Mouse (Mus musculus) adrenal gland, adult 10 weeks (tissue): ENCODE measurements around the gene Lrrc45. TPM values are rescaled to one million over a fixed set of nuclear protein-coding genes. Genes with fewer than 3 reads are reported as not detected.

Source experiments
- polyA plus RNA-seq: library from polyadenylated mRNA; stranded (reverse); fragments of 350-450 nt; fragmentation: Illumina TruSeq; extraction: RNeasy Lipid Tissue Mini Kit (QIAGEN cat#74804); gene quantifications from one replicate; pipeline ENCODE4 v1.2.3, GENCODE M21; 2014; ENCODE audit warnings: low read depth, low replicate concordance

Gene Lrrc45
- polyA plus RNA-seq, result 0.47 TPM

DNA sequence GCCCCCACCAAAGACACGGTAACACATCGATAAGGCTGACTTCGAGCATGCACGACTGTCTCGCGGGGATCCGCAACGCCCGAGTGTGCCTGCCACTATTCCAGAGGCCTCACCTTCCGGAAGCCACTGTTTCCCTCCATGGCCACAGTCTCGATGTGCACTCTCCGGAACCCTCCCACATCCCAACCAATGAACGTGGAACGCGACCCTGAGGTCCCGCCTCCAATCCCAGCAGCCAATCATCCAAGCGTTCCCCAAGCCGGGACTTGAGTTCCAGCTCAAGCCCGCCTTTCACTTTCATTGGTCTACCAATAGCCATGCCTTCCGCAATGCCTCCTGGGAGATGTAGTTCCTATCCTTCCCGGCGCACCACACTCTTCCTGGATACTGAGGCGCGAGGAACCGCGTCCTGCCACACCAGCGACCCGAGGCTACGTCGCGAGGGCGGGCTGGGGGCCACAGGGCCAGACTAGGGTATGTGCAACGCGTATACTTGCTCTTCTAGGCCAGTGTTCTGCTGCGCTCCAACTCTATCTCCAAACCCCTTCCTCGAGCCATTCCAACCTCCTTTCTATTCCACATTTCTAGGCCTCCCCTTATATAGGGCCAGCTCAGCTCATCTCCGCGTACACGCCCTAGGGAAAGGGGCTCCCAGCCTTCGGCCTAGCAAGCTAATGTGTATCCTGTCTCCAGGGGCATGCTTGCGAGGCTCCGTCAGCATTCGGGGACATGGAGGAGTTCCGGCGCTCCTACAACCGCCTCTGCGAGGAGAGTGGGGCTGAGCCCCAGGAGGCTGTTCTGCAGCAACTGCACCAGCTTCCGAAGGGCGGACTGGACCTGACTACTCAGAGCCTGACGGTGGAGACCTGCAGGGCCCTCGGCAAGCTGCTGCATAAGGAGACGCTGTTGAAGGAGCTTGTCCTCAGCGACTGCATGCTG, at the start of gene Lrrc45, which contains the start of gene Cenpx:
TSS of gene Lrrc45 (plus strand) at position 346 of the 939 bp plus-strand sequence.
TSS of gene Cenpx (minus strand) at position 159 of the 939 bp plus-strand sequence.

DNA sequence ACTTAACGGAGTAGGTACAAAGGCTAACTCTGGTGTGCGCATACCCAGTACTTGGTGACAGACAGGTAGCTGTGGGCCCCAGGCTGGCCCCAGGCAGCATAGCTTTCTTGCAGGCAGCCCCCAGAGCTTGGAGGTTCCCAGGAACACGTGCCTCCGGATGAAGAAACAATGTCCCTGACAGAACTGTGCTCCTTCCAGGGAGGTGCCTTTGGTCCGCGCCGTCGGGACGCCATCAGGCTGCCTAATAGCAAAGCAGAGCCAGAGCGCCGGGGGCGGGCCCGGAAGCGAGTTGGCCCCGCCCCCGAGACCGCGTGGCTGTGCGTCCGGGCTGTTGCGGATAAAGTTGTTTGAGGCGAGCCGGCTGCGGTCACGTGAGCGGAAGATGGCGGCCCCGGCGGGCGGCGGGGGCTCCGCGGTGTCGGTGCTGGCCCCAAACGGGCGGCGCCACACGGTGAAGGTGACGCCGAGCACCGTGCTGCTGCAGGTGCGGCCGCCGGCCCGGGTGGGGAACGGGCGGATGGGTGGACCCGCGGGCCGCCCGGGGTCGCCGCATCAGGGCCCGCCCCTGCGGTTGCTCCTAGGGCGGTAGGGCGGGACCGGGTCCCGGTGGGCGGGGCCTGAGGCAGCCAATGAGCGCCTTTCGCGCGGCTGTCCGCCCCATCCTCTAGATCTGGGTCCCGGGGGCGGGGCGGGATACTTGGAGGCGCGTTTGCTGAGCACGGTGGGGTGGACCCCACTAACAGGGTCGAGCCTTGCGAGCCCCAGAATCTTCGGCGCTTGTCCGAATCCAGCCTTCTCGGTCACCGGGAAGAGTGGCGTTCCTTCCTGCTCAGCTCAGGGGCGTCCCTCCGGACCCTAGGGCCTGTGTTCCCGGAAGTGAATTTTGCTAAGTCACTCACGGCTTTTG, 40.8 kb upstream of the Lrrc45 start, which contains the start of gene Aspscr1:
TSS of gene Aspscr1 (plus strand) at position 287 of the 907 bp plus-strand sequence.

DNA sequence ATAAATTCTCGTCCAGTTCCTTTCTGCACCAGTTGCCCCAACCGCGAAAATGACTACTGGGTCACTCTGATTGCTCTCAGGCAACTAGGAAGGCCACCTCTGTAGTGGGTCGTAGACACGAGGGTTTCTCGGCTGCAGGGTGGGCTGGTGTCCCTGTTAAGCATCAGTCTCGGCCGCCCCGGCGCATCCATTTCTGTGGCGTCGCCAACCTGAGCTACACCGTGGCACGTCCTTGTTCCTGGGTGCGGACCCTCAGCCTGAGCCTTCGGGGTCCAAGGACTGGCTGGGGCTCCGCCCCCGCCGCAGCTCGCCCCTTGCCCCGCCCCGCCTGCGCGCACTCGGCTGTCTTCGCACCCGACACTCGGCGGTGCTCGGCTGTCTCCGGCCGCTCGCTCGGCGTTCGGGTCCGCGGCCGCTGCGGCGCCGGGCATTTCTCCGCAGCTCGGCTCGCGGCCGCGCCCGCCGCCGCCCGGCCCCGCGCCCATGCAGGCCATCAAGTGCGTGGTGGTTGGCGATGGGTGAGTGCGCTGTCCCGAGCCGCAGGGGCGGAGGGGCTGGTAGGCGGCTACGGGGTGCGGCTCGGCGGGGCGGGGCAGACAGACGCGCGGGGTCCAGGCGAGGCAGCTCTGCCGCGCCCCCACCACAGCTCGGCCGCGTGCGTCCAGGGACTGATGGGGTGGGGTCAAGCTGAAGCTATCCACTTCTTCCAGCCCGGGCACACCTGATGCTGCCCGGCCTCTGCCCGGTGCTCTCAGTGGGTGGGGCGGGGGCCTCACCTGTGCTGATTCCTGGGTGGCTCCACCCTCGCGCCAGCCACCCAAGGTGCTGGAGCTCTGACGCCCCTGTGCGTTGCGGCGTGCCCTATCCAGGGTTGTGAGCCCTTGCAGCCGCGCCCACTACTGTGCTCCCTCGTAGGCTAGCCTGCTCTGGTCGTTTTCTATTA, 7.7 kb downstream of the Lrrc45 start, which contains the start of gene Rac3:
TSS of gene Rac3 (plus strand) at position 347 of the 943 bp plus-strand sequence.

DNA sequence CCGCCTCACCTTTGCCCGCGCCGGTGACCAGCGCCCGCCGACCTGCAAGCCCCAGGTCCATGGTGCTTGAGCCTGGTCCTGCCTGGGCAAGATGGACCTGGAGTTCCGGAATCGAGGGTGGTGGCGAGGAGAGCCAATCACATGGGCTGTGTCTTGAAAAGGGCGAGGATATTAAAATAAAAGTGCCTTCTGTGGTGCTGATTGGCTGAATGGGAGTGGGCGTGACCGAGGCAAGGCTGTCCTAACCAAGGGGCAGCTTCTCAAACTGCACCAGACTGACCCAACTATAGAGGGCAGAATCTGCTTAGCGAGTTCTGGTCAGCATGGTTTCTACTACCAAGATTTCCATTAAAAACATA, 13.4 kb downstream of the Lrrc45 start, which contains the start of gene Dcxr:
TSS of gene Dcxr (minus strand) at position 113 of the 359 bp plus-strand sequence.

DNA sequence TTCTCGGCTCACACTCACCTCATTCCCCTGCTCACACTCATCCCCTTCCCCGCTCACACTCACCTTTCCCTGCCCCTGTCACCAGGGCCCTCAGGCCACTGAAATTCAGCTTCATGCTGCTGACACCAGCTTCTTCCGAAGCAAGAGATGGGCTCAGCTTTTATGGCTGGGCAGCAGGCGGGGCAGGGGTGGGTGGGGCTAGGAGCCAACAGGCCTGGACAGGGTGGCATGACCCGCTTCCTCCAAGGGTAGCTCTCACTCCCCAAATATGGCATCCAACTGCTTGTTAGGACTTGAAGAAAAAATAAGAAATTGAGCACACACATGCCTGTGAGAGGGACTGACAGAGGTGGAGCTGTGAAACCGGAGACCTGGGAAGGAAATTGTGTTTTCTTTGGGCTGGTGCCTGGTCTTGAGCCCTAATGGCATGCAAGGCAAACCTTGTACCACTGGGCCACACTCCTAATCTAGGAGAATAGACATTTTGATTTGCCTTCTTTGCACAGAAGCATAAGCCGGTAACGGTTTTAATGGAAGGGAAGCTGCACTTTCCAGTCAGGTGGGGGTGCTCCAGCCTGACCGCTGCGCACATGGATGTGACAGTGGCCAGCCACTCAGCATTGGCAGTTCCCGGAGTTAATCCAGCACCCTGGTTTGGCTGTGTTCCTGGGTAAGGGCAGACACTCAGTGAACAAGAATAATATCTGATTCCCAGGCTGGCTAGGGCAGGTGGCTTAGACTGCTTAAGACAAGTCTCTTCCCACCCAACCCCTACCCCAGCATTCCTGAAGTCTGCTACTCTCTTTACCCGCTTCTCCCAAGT, 18.3 kb downstream of the Lrrc45 start, which contains the start of gene Cbr2:
TSS of gene Cbr2 (minus strand) at position 257 of the 823 bp plus-strand sequence.

DNA sequence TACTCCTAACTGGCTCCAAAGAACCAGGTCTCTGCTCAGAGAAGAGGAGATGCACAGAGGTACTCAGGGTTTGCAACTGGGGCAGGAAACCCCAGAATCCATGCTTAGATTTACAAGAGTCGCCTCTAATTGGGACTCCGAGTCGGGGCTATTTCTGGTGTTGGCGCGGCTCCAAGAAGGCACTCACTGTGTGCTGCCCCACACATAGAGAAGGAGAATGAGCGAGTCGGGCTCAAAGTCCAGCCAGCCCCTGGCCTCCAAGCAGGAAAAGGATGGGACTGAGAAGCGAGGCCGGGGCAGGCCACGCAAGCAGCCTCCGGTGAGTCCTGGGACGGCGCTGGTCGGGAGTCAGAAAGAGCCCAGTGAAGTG, 48.9 kb downstream of the Lrrc45 start, which contains the start of gene Hmga1b:
TSS of gene Hmga1b (plus strand) at position 123 of the 370 bp plus-strand sequence.

Other genes with a start within 250 kb of the Lrrc45 start
- 16.2 TPM for gene Arl16, start 246.3 kb upstream of the Lrrc45 start, polyA plus RNA-seq
- gene Mrpl12, start 229.3 kb upstream of the Lrrc45 start, polyA plus RNA-seq, result 2.4 TPM
- 2.2 TPM for gene Slc25a10, start 222.1 kb upstream of the Lrrc45 start, polyA plus RNA-seq
- not detected for gene Gcgr, start 183.2 kb upstream of the Lrrc45 start, polyA plus RNA-seq
- gene Mcrip1, start 164.2 kb upstream of the Lrrc45 start, polyA plus RNA-seq, result 1.0 TPM
- gene Ppp1r27, start 162.8 kb upstream of the Lrrc45 start, polyA plus RNA-seq, result not detected
- gene P4hb, start 140.7 kb upstream of the Lrrc45 start, polyA plus RNA-seq, result 183 TPM
- 32.9 TPM for gene Arhgdia, start 132.3 kb upstream of the Lrrc45 start, polyA plus RNA-seq
- 20.8 TPM for gene Alyref, start 115.6 kb upstream of the Lrrc45 start, polyA plus RNA-seq
- gene Anapc11, start 115.5 kb upstream of the Lrrc45 start, polyA plus RNA-seq, result 10.3 TPM
- gene Npb, start 105.4 kb upstream of the Lrrc45 start, polyA plus RNA-seq, result not detected
- 14.4 TPM for gene Pcyt2, start 96.0 kb upstream of the Lrrc45 start, polyA plus RNA-seq
- gene Sirt7, start 88.7 kb upstream of the Lrrc45 start, polyA plus RNA-seq, result 7.9 TPM
- 17.5 TPM for gene Mafg, start 80.3 kb upstream of the Lrrc45 start, polyA plus RNA-seq
- gene Pycr1, start 70.2 kb upstream of the Lrrc45 start, polyA plus RNA-seq, result 0.52 TPM
- gene Myadml2, start 65.8 kb upstream of the Lrrc45 start, polyA plus RNA-seq, result not detected
- gene Notum, start 52.8 kb upstream of the Lrrc45 start, polyA plus RNA-seq, result not detected
- 2.4 TPM for gene Aspscr1, start 41.0 kb upstream of the Lrrc45 start, polyA plus RNA-seq
- gene Cenpx, start 187 bp upstream of the Lrrc45 start, polyA plus RNA-seq, result 1.7 TPM
- gene Rac3, start 7.5 kb downstream of the Lrrc45 start, polyA plus RNA-seq, result not detected
- gene Dcxr, start 13.4 kb downstream of the Lrrc45 start, polyA plus RNA-seq, result not detected
- gene Cbr2, start 18.2 kb downstream of the Lrrc45 start, polyA plus RNA-seq, result 1.2 TPM
- not detected for gene Hmga1b, start 48.9 kb downstream of the Lrrc45 start, polyA plus RNA-seq
- not detected for gene Rfng, start 70.3 kb downstream of the Lrrc45 start, polyA plus RNA-seq
- 30.7 TPM for gene Gps1, start 70.3 kb downstream of the Lrrc45 start, polyA plus RNA-seq
- gene Dus1l, start 82.5 kb downstream of the Lrrc45 start, polyA plus RNA-seq, result 4.8 TPM
- gene Fasn, start 110.6 kb downstream of the Lrrc45 start, polyA plus RNA-seq, result 10.8 TPM
- gene Ccdc57, start 218.9 kb downstream of the Lrrc45 start, polyA plus RNA-seq, result 1.2 TPM
- 0.12 TPM for gene Slc16a3, start 234.6 kb downstream of the Lrrc45 start, polyA plus RNA-seq